Comparison of ENCODE assay signal across 8 mouse cellular contexts in the genomic region with DNA sequence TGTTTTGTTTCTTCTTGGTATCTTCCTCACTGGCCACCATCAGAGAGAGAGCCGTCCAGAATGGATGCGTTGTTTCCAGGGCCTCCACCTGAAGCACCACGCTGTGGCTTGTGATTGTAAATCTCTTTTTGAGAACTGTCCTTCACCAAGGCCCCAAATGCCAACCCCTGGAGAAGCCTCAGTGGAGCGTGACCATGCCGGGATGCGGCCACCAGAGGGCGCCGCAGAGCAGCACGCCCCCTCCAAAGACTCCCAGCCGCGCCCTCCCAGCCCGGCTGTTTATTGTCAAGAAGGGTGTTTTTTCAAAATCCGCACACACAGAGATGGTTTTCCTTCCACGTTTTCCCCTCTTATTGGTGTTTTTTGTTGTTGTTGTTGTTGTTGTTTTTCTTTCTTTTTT.
DNase-seq lines count a peak whose midpoint lies in the region; ATAC-seq and TF ChIP-seq lines count a peak whose summit lies in the region.

No protein-coding gene starts in this region.

- no peaks in the 10 kb centered on the region for H3K4me1 ChIP-seq in cerebellum, adult 2 months (ENCODE audit: control insufficient read depth, insufficient read depth, low read length)
- H3K4me1 ChIP-seq in hindbrain, embryonic 13.5 days (replicated peaks): 0 out of 2 replicates have a peak, but pooled peaks cover 4% of the 10 kb centered on the region
- peaks cover 3% of the 10 kb centered on the region; the same call in 1 of the 2 replicates for H3K4me1 ChIP-seq in megakaryocyte, embryonic 14.5 days

- no peaks in the 10 kb centered on the region for H3K27me3 ChIP-seq in cerebellum, adult 2 months (ENCODE audit: control insufficient read depth, insufficient read depth, low read length)
- H3K27me3 ChIP-seq in hindbrain, embryonic 13.5 days: no peaks in the 10 kb centered on the region
- peaks cover 16% of the 10 kb centered on the region for H3K27me3 ChIP-seq in megakaryocyte, embryonic 14.5 days (replicated peaks)

- H3K9ac ChIP-seq in hindbrain, embryonic 13.5 days: no peak overlapping the region

- peak; percentile 76 for DNase-seq in Muller cell, postnatal 12 days (ENCODE audit: inconsistent ontology term)
- peak; percentile 64 to 77 for DNase-seq in cerebellum, adult 2 months
- peak; percentile 38 to 55 for DNase-seq in layer of hippocampus, postnatal 14 days (ENCODE audit: low spot score in 2 of 2)
- peak; percentile 47 to 57 for DNase-seq in right cerebral cortex, adult 2 months (ENCODE audit: low spot score in 2 of 2)
- peak; percentile 70 for DNase-seq in urinary bladder, postnatal 14 days (ENCODE audit: low spot score)

- WGBS in cerebellum, adult 2 months: 2% methylated on average over 14 of the region's 14 CpGs
- WGBS in hindbrain, embryonic 13.5 days: 0% methylated on average over 14 of the region's 14 CpGs

- H3K4me2 ChIP-seq in hindbrain, embryonic 13.5 days: 0 out of 2 replicates have a peak overlapping the region, but pooled peaks have one; percentile 4

- H3K9me3 ChIP-seq in hindbrain, embryonic 13.5 days: no peaks in the 10 kb centered on the region
- H3K9me3 ChIP-seq in megakaryocyte, embryonic 14.5 days: no peaks in the 10 kb centered on the region

- no peak for TF ChIP-seq POLR2A in cerebellum, adult 2 months (IDR thresholded peaks at IDR 0.05; ENCODE audit: borderline replicate concordance, insufficient read depth, low read length)

- H3K36me3 ChIP-seq in hindbrain, embryonic 13.5 days: no peaks in the 10 kb centered on the region
- no peaks in the 10 kb centered on the region for H3K36me3 ChIP-seq in megakaryocyte, embryonic 14.5 days (replicated peaks; ENCODE audit: low read length)

- no peak overlapping the region for H3K27ac ChIP-seq in cerebellum, adult 2 months (ENCODE audit: insufficient read depth, low read length)
- H3K27ac ChIP-seq in hindbrain, embryonic 13.5 days: 0 out of 2 replicates have a peak overlapping the region, but pooled peaks have one; percentile 20

- H3K4me3 ChIP-seq in cerebellum, adult 2 months (replicated peaks; ENCODE audit: insufficient read depth, low read depth, low read length): no peak overlapping the region
- no peak overlapping the region for H3K4me3 ChIP-seq in hindbrain, embryonic 13.5 days
- peak overlapping the region; percentile 64 for H3K4me3 ChIP-seq in megakaryocyte, embryonic 14.5 days (replicated peaks)

- ATAC-seq in frontal cortex, adult (ENCODE audit: low TSS enrichment): peak; percentile 67; the same call in 1 of the 2 replicates
- 0 out of 2 replicates have a peak, but pooled peaks have one; percentile 63 for ATAC-seq in hindbrain, embryonic 13.5 days (ENCODE audit: low FRiP score)

- TF ChIP-seq CTCF in cerebellum, adult 2 months (IDR thresholded peaks at IDR 0.05; ENCODE audit: borderline replicate concordance, insufficient read depth, low read depth, low read length): peak; percentile 77
